Mouse (Mus musculus): ENCODE measurements around the gene Hacd2.

The Hacd2 gene

DNA sequence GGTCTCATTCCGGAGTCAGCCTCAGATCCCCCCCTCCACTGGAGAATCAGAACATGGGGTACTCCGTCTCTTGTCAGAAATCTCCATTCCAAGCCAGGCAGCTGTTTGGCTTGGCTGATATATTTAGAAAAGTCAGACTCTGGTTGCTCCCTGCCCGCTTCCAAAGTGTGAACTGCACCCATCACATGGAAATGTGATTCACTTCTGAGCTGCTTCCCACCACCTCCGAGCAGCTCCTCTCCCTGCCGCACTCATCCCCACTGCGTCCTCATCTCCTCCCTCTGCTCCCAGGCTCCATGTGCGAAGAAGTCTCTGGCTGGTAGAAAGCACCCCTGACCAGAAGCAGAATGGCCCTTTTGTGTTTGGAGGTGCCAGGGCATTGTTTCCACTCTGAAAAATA is 95.2 kb downstream of the Hacd2 start:
- no peak for DNase-seq (ENCODE audit: low spot score)

GRCm38 (mm10) chr16:35120603-35121002 is 98.4 kb downstream of the Hacd2 start:
- DNase-seq (ENCODE audit: low spot score): no peak

DNA sequence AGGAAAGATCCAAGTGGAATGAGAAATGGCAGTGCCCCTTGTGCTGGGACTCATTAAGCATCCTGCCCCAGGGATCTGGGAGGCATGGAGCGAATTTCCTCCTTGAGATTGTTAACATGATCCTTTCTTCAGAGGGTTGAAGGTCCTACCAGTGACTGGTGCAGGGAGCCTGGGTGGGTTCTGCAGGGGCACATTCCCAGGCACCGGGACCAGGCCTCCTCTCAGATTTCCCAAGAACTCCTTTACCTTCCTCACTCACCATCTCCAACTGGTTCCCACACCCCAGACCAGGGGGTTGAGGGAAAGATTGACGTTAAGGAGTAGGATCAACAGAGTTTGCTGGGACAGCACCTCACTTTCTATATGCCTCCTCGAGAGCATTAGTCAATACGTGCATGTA is 105.0 kb downstream of the Hacd2 start:
- DNase-seq (ENCODE audit: low spot score): no peak

GRCm38 (mm10) chr16:35130172-35130571 is 107.9 kb downstream of the Hacd2 start:
- DNase-seq (ENCODE audit: low spot score): no peak

DNA sequence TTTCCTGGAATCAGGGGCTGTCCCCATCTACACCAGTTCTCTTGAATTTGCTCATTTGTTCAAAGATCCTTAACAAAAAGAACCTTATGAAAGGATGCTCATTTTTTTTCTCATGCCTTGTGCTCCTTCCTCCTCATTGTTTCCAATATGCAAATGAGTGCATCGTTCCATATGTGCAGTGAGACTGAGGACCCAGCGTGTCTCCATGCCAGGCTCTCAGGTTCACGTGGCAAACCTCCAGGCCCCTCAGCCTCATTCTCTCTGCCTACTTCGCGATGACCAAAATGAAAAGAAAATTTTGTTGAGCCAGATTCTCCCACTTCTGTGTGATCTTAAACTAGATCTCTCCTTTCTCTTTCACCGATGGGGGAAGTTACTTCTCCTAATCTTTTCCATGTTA is 117.2 kb downstream of the Hacd2 start:
- DNase-seq (ENCODE audit: low spot score): no peak

- no peak for DNase-seq (ENCODE audit: low spot score)
Measured at GRCm38 (mm10) chr16:35139873-35140619, 117.8 kb downstream of the Hacd2 start.

GRCm38 (mm10) chr16:35140620-35140975 is 118.4 kb downstream of the Hacd2 start:
- no peak for DNase-seq (ENCODE audit: low spot score)

DNA sequence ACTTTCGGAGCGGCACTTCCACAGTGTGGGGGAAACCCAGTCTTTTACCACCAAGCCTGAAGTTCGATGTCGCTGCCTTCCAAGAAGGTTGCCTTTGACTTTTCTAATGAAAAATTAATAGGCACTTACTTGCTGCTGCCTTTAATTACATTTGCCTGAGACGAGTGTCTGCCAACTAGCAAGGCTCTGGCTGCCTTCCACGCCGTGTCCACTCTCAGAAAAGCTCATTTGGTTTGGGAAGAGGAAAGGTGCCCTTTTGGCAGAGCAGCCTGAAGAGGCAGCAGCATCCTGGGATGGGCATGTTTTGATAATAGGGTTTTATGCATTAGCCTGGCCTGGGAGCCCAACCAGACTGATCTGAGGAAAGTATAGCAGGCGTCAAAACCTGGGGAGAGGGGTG is 119.6 kb downstream of the Hacd2 start:
- no peak for DNase-seq (ENCODE audit: low spot score)

GRCm38 (mm10) chr16:35146153-35146552 is 123.9 kb downstream of the Hacd2 start:
- DNase-seq (ENCODE audit: low spot score): no peak

- no peak for DNase-seq (ENCODE audit: low spot score)
Measured at GRCm38 (mm10) chr16:35153146-35153755, 131.0 kb downstream of the Hacd2 start.

DNA sequence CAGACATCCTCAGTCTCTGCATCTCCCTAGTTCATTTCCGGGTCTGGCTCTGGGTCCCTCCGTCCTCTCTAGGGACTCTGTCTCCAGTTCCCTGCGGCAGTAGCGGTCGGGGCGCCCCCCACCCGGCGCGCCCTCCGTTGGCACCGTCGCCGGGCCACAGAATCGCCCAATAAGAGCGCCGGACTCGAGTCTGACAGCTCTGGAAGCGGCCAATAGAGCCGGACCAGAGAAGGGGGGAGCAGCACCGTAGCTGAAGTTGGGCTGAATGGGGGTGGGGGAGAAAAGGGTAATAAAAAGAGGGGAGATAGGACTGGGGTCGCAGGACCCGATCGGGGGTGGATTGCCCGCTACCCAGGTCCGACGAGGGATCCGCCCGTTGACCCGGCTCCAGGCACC is 132.0 kb downstream of the Hacd2 start:
- no peak for DNase-seq (ENCODE audit: low spot score)

GRCm38 (mm10) chr16:35154641-35155390 is 132.6 kb downstream of the Hacd2 start, which contains the start of gene Adcy5:
Adcy5 (plus strand) TSS chr16:35154877.
- no peak for DNase-seq (ENCODE audit: low spot score)

DNA sequence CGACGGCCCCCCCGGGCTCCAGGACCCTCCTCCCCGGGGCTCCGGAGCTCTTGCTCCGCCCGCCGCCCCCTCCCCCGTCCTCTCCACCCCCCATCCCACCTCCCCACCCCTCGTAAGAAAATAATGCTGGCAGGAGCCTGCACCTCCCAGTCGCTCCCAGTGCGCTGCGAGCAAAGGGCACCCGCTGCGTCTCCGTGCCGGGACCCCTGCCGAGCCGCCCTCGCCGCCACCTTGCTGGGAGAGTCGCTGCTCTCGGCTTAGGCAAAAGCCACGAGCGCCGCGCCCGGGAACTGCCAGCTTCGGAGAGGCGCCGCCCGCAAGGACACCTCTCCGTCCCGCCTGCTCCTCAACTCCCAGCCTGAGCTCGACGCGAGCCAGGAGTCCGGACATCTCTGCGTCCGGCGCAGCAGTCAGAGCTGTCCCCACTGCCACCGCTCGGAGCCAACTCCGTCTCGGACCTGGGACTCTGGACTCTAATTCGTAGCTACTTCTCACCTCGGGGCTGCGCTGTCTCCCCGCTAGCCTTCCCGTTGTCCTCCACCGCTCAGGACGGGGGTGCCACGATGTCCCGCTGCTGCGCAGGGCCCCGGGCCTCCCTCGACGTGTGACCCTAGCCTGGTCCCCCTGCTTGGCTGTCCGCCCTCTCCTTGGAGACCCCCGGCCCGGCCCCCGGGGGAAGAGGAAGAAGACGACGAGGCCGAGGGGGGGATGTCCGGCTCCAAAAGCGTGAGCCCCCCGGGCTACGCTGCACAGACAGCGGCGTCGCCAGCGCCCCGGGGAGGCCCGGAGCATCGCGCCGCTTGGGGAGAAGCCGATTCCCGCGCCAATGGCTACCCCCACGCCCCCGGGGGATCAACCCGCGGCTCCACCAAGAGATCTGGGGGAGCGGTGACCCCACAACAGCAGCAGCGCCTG is 133.4 kb downstream of the Hacd2 start:
- DNase-seq (ENCODE audit: low spot score): no peak

GRCm38 (mm10) chr16:35156306-35156695 is 134.1 kb downstream of the Hacd2 start:
- DNase-seq (ENCODE audit: low spot score): peak; percentile 8

- no peak for DNase-seq (ENCODE audit: low spot score)
Measured at GRCm38 (mm10) chr16:35156832-35157231, 134.6 kb downstream of the Hacd2 start.

All from c-Kit-positive CD71-positive TER-119-positive erythroid progenitor cells, embryonic 14.5 days (primary cell).